Mouse (Mus musculus) neural tube, embryonic 14.5 days (tissue): ENCODE measurements at regions not wholly inside any gene's neighbourhood (a gene's known extent, or its start where the extent isn't known, plus 50 kb on each side); places are given as distances from the start of the nearest gene placed in this dataset.
A peak's percentile ranks its signal among the peaks of the same experiment; 100 is the strongest.

ENCODE experiments used
- ATAC-seq: fragments of 200-750 bp; cut with Nextera tagmentation; 2 replicates; pipeline ENCODE4 v1.8.0; 2017; ENCODE audit warnings: low read depth, mild to moderate bottlenecking, moderate TSS enrichment, moderate library complexity
- H3K27ac ChIP-seq: fragments of 300-500 bp; sonication (generic); 2 replicates; pipeline ENCODE4 v1.5.1; 2014; ENCODE audit warnings: low read depth, mild to moderate bottlenecking, control low read depth, low read length, moderate library complexity, mixed read lengths
- H3K27me3 ChIP-seq: fragments of 300-500 bp; sonication (generic); 2 replicates; pipeline ENCODE4 v1.6.1; 2014; ENCODE audit warnings: low read length; ENCODE audit not compliant: control insufficient read depth, insufficient read depth
- H3K36me3 ChIP-seq: fragments of 300-500 bp; sonication (generic); 2 replicates; pipeline ENCODE4 v1.6.1; 2014; ENCODE audit warnings: low read length, mixed read lengths; ENCODE audit not compliant: control insufficient read depth, insufficient read depth
- H3K4me1 ChIP-seq: fragments of 300-500 bp; sonication (generic); 2 replicates; pipeline ENCODE4 v1.6.1; 2014; ENCODE audit warnings: low read length; ENCODE audit not compliant: control insufficient read depth, insufficient read depth
- H3K4me2 ChIP-seq: fragments of 300-500 bp; sonication (generic); 2 replicates; pipeline ENCODE4 v1.6.1; 2014; ENCODE audit warnings: mild to moderate bottlenecking, low read depth, low read length, control low read depth
- H3K4me3 ChIP-seq: fragments of 300-500 bp; sonication (generic); 2 replicates; pipeline ENCODE4 v1.5.1; 2014; ENCODE audit warnings: low read depth, low read length, control low read depth, mixed read lengths
- H3K9ac ChIP-seq: fragments of 300-500 bp; sonication (generic); replicated peaks from 2 replicates; pipeline ENCODE4 v1.6.1; 2014; ENCODE audit warnings: low read depth, mild to moderate bottlenecking, control low read depth, low read length, mixed read lengths
- H3K9me3 ChIP-seq: fragments of 300-500 bp; sonication (generic); 2 replicates; pipeline ENCODE4 v1.6.1; 2016; ENCODE audit warnings: low read length; ENCODE audit not compliant: control insufficient read depth
- WGBS: fragments of 180-500 bp; shearing (Covaris S2); extraction: QIAGEN DNeasy Blood & Tissue Kit; methylation state at CpG from one replicate; pipeline ENCODE4 v1.1.7; 2014; 5-methylcytosine and 5-hydroxymethylcytosine counted together

GRCm38 (mm10) chr13:72209946-72210456 lies 246.5 kb upstream of the Irx1 start:
- H3K36me3 ChIP-seq, result no peaks in the 10 kb centered on the region
- H3K4me3 ChIP-seq, result no peak overlapping the region
- no peaks in the 10 kb centered on the region for H3K4me1 ChIP-seq
- H3K27me3 ChIP-seq, result peaks cover 23% of the 10 kb centered on the region
- WGBS, result 1% methylated on average over 10 of the region's 10 CpGs
- H3K9ac ChIP-seq, result no peak overlapping the region
- H3K4me2 ChIP-seq, result no peak overlapping the region
- H3K9me3 ChIP-seq, result no peaks in the 10 kb centered on the region
- H3K27ac ChIP-seq, result no peak overlapping the region
- ATAC-seq, result peak; percentile 75

DNA sequence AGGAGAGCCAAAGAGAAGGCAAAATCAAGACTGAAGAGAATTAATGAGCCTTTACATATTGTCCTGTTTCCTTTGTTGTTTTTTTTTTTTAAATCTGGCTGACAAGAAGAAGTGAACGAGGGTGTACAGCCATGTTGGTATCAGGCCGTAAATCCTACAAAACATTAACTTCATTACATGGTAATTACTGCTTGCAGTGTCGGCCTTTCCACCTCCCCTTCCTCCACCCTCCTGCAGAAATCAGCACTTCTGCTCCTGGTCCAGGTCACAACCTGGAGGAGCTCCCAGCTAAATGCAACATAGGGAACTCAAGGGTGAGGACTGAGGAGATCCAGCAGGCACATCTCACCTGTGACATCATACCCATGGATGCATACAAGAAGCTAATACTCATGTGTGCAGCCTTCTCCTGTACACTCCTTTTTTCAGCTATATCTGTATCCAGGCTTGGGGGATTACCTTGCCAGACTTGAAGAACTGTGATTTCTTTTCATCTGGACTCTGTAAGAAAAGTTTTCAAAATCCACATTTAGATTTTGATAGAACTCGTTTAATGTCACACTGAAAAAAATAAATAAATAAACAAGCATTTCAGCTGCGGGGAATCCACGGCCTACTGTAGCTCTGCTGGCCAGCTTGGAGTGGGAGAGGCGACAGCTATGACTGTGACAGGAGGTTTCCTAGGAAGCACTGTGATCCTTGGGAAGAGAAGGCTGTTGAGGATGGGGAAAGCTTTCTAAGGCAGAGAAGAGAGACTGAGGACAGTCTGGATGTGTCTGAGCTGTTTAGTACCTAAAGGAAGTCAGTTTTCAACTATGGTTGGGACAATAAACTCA lies 247.2 kb upstream of the Irx1 start:
- Histone ChIP-seq H3K4me1 (no peaks in the 10 kb centered on the region), H3K9ac (no peak overlapping the region), H3K36me3 (no peaks in the 10 kb centered on the region), H3K27ac (no peak overlapping the region), H3K27me3 (peaks cover 23% of the 10 kb centered on the region), H3K9me3 (no peaks in the 10 kb centered on the region), H3K4me2 (no peak overlapping the region), H3K4me3 (no peak overlapping the region)
- 20% methylated on average over 7 of the region's 7 CpGs for WGBS
- peak; percentile 31; the same call in 1 of the 2 replicates for ATAC-seq

DNA sequence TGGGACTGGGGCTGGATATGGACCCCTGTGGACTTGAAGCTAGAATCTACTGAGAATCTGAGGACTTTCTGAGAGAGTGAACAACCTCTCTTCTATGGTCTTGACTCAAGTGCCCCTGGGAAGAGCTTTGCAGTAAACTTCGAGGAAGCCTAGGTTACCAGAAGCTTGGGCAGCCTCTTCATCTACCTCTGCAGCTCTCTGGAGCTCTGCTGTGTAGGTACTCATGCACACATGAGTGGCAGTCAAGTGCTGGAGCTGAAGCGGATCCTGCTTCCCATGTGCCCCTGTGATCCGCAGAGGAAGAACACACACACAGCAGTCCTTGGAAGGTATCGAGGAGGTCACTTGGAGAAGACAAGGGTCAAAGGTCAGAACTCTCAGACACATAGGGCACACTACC lies 248.2 kb upstream of the Irx1 start:
- whole genome bisulfite sequencing, result 79% methylated on average over 4 of the region's 4 CpGs
- no peaks in the 10 kb centered on the region for H3K9me3 ChIP-seq
- peaks cover 23% of the 10 kb centered on the region for H3K27me3 ChIP-seq
- H3K4me1 ChIP-seq, result no peaks in the 10 kb centered on the region
- no peak for ATAC-seq
- no peak overlapping the region for H3K27ac ChIP-seq
- no peak overlapping the region for H3K9ac ChIP-seq
- H3K4me3 ChIP-seq, result no peak overlapping the region
- no peak overlapping the region for H3K4me2 ChIP-seq
- H3K36me3 ChIP-seq, result no peaks in the 10 kb centered on the region

DNA sequence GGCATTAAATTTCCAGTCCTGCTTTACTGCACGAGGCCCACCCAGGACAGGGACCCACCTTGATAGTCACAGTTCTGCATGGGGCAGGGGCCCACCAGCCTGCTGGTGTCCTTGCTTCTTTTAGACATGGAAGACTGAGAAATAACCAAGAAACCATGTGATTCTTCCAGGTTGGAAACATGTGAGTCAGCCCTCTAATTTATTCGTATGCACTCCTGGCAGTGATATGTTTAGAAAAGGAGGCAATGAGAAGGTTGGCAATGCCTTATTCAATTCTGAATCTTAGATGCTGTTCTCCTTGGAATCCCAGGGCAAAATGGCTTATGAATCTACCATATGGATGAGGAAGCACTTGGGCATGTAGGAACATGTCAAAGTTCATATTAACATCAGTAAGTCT lies 249.2 kb upstream of the Irx1 start:
- H3K27me3 ChIP-seq, result peaks cover 18% of the 10 kb centered on the region
- H3K36me3 ChIP-seq, result no peaks in the 10 kb centered on the region
- H3K4me1 ChIP-seq, result no peaks in the 10 kb centered on the region
- no peak overlapping the region for H3K4me2 ChIP-seq
- H3K27ac ChIP-seq, result no peak overlapping the region
- H3K9me3 ChIP-seq, result no peaks in the 10 kb centered on the region
- no peak overlapping the region for H3K4me3 ChIP-seq
- no peak overlapping the region for H3K9ac ChIP-seq
- 71% methylated on average over 2 of the region's 2 CpGs for WGBS
- ATAC-seq, result no peak

GRCm38 (mm10) chr13:72219329-72219728 lies 255.8 kb upstream of the Irx1 start:
- H3K27ac ChIP-seq, result no peak overlapping the region
- no peak overlapping the region for H3K4me2 ChIP-seq
- no peaks in the 10 kb centered on the region for H3K36me3 ChIP-seq
- no peaks in the 10 kb centered on the region for H3K9me3 ChIP-seq
- ATAC-seq, result no peak
- no peak overlapping the region for H3K9ac ChIP-seq
- no peak overlapping the region for H3K4me3 ChIP-seq
- WGBS, result 95% methylated on average over 2 of the region's 2 CpGs
- no peaks in the 10 kb centered on the region for H3K4me1 ChIP-seq
- H3K27me3 ChIP-seq, result peaks cover 6% of the 10 kb centered on the region; the same call in 1 of the 2 replicates

- Histone ChIP-seq H3K9ac (no peak overlapping the region), H3K4me2 (no peak overlapping the region), H3K9me3 (no peaks in the 10 kb centered on the region), H3K36me3 (no peaks in the 10 kb centered on the region), H3K4me1 (no peaks in the 10 kb centered on the region), H3K4me3 (no peak overlapping the region), H3K27me3 (no peaks in the 10 kb centered on the region), H3K27ac (no peak overlapping the region)
- ATAC-seq, result no peak
- 72% methylated on average over 1 of the region's 1 CpGs for WGBS
Observed at GRCm38 (mm10) chr13:72227102-72227501, 263.6 kb upstream of the Irx1 start.

DNA sequence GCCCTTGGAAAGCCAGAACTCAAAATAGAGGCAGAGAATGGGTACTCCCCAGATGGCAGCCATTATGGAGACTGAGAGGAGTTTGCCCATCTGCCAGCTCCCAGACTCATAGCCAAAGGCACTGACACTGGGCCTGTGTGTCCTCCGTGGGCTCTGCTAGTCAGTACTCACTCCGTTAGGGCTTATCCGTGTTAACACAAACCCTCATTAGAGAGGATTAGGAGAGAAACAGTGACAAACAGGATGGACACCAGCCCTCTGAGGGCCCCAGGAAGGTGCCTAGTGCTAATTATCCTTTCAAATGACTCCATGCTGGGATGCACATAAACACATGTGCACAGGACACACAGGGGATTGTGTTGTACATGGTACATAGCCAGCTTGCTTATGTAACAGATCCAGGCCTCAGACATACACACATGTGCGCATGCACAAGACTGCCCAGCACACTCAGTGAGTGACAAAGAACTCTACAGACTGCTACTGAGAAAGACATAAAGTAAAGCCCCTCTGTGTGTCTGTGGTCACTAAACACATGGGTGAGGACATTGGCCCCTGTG lies 267.6 kb upstream of the Irx1 start:
- Histone ChIP-seq H3K9ac (no peak overlapping the region), H3K4me3 (no peak overlapping the region)
- 55% methylated on average over 4 of the region's 4 CpGs for WGBS

DNA sequence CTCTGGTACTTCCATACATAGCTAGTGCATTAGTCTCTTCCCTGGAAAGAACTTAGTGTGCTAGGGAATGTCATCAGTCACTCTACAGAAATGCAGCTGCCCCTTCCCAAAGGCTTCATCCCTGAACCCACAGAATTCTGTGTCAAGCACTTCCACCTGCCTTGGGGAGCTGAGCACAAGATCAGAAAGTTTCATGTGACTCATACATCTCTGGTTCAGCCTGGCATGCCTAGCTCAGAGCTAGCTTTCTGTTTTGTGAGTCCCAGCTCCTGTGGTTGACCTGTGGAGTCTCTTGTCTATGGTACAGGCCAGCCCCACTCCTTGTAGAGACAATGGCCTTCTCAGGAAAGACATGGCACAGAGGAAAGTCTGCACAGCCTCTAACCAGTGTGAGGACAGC lies 268.6 kb upstream of the Irx1 start:
- Histone ChIP-seq H3K27me3 (no peaks in the 10 kb centered on the region), H3K4me3 (no peak overlapping the region), H3K4me1 (no peaks in the 10 kb centered on the region), H3K9me3 (no peaks in the 10 kb centered on the region), H3K4me2 (no peak overlapping the region), H3K9ac (no peak overlapping the region), H3K27ac (no peak overlapping the region), H3K36me3 (no peaks in the 10 kb centered on the region)
- ATAC-seq, result no peak

More for the DNA sequence above, 267.6 kb upstream of the Irx1 start:
- no peak for ATAC-seq
- H3K36me3 ChIP-seq, result no peaks in the 10 kb centered on the region
- H3K4me1 ChIP-seq, result no peaks in the 10 kb centered on the region
- no peaks in the 10 kb centered on the region for H3K27me3 ChIP-seq
- no peak overlapping the region for H3K4me2 ChIP-seq
- no peak overlapping the region for H3K27ac ChIP-seq
- H3K9me3 ChIP-seq, result no peaks in the 10 kb centered on the region

DNA sequence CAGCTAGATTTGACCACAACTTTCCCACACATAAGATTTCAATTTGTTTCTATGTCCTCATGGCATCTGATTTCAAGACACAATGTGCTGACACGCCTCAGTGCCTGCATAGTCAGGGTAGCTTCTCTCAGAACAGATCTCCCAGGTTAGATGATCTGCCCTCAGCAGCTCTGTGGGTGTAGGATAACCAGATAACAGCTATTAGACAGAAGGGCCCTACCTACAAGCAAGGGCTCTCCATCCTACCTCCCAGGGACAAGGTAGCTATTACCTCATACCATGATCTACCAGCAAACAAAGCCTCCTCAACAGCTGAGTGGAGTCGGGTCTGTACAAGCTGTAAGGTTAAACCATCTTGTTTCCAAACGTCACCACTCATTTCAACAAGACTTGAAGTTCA lies 278.4 kb upstream of the Irx1 start:
- Histone ChIP-seq H3K4me2 (no peak overlapping the region), H3K4me1 (no peaks in the 10 kb centered on the region), H3K36me3 (no peaks in the 10 kb centered on the region), H3K27ac (no peak overlapping the region), H3K9ac (no peak overlapping the region), H3K27me3 (no peaks in the 10 kb centered on the region), H3K9me3 (no peaks in the 10 kb centered on the region), H3K4me3 (no peak overlapping the region)
- ATAC-seq, result no peak
- 86% methylated on average over 3 of the region's 3 CpGs for WGBS
